Mouse (Mus musculus): ENCODE data around the gene Tysnd1.

Tysnd1 gene

GRCm38 (mm10) chr10:61689405-61689804 is 5.9 kb upstream of the Tysnd1 start:
- DNase-seq (ENCODE audit: low spot score), result no peak

- DNase-seq (ENCODE audit: low spot score), result no peak
Observed at GRCm38 (mm10) chr10:61693563-61693962, 1.8 kb upstream of the Tysnd1 start.

DNA sequence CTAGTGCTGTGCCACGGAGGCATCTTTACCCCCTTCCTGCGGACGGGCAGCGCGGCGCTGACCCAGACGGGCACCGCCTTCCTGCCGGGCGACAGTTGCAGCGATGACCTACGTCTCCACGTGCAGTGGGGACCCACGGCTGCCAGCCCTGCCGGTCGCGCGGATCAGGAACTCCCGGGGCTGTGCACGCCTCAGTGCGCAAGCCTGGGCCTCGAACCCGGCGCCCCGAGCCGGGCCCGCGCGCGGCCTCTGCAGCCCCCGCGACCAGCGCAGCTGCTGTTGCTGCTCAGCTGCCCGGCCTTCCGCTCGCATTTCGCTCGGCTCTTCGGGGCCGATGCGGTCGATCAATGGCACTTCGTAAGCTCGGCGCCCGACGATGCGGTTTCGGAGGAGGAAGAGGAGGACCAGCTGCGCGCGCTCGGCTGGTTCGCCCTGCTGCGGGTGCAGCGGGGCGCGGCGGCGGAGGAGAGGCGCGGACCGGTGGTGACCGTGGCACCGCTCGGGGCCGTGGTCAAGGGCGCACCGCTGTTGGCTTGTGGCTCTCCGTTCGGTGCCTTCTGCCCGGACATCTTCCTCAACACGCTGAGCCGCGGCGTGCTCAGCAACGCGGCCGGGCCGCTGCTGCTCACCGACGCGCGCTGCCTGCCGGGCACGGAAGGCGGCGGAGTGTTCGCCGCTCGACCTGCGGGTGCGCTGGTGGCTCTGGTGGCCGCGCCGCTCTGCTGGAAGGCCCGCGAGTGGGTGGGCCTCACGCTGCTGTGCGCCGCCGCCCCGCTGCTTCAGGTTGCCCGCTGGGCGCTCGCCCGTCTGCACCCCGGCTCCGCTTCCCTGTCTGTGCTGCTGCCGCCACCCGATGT is 617 bp downstream of the Tysnd1 start:
- DNase-seq (ENCODE audit: low spot score), result no peak

DNA sequence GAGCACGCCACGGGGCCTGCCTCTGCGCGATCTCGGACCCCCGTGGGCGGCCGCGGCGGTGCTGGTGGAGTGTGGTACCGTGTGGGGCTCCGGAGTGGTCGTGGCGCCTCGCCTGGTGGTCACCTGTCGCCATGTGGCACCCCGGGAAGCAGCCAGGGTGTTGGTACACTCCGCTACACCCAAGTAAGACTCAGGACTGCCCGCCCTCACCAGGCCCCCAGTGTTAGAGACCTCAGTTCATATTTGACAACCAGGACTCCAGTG is 1.2 kb downstream of the Tysnd1 start:
- no peak for DNase-seq (ENCODE audit: low spot score)

- DNase-seq (ENCODE audit: low spot score), result no peak
Observed at GRCm38 (mm10) chr10:61697028-61697427, 1.7 kb downstream of the Tysnd1 start.

DNA sequence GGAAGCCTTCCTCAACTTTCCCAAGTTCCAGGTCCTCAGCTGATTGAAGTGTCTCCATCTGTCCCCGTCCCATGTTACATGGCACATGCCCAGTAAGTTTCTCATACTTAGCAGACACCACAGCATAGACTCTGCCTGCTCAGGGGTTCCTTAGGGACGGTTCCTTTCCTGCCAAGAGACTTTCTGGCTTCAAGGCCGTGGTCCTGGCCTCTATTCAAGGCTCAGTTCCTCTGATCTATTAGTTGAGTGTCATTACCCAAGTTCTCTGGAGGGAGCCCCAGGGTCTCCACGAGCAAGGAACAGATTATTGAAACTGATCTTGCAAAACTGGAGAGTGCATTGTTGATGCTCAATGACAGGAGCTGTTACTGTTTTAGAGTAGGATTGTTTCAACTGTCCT is 9.3 kb downstream of the Tysnd1 start:
- no peak for DNase-seq (ENCODE audit: low spot score)

DNA sequence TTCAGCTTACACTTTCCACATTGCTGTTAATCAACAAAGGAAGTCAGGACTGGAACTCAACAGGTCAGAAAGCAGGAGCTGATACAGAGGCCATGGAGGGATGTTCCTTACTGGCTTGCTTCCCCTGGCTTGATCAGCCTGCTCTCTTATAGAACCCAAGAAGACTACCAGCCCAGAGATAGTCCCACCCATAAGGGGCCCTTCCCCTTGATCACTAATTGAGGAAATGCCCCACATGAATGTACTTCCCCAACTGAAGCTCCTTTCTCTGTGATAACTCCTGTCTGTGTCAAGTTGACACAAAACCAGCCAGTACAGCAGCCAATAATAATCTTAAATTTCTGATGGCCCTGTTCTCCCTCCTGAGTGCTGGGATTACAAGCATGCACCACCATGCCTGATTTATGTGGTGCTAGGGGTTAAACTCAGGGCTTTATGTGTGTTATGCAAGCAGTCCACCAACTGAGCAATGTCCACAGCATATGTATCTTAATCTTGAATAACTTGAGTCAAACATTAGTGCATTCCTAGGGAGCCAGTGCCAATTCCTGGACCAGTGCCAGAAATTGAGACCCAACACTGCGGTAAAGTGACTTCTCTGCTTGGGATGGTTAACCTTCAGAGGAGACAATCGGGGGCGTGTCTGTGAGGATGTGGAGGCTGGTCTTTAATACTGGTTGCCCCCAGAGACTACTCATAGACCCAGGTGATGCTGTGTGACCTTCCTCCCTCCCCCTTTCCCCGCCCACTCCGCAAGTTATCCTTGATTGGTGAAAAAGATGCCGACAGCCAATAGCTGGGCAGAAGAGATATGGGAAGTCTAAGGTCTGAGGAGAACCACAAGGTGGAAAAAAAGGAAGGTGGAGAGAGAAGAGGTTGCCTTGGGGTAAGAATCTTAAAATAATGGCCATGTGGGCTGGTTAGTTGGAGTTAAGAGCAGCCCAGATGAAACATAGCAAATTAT is 11.4 kb downstream of the Tysnd1 start:
- no peak for DNase-seq (ENCODE audit: low spot score)

- DNase-seq (ENCODE audit: low spot score), result no peak
Observed at GRCm38 (mm10) chr10:61713601-61714000, 18.3 kb downstream of the Tysnd1 start.

DNA sequence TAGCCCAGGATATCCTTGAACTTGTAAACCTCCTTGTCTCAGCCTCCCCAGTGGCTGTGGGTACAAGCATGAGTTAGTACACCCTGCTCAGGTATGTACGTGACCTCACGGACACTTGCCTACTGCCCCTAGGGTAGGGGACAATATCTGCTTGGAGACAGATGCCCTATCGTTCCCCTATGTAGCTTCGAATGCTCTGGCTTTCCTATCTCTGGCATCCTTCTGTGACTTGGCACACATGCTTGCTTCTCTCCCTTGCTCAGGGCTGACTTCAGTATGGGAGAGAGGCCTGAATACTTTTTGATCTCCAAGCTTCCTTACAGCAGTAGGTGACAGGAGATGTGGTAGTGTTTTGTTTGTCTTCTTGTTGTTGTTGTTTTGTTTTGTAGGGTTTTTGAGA is 18.8 kb downstream of the Tysnd1 start:
- no peak for DNase-seq (ENCODE audit: low spot score)

GRCm38 (mm10) chr10:61714771-61715461 is 19.6 kb downstream of the Tysnd1 start, which contains the start of gene Aifm2:
Aifm2 (plus strand) TSS chr10:61715263.
- no peak for DNase-seq (ENCODE audit: low spot score)

GRCm38 (mm10) chr10:61715462-61715837 is 20.1 kb downstream of the Tysnd1 start:
- no peak for DNase-seq (ENCODE audit: low spot score)

- DNase-seq (ENCODE audit: low spot score), result no peak
Observed at GRCm38 (mm10) chr10:61715996-61716864, 20.9 kb downstream of the Tysnd1 start.

DNA sequence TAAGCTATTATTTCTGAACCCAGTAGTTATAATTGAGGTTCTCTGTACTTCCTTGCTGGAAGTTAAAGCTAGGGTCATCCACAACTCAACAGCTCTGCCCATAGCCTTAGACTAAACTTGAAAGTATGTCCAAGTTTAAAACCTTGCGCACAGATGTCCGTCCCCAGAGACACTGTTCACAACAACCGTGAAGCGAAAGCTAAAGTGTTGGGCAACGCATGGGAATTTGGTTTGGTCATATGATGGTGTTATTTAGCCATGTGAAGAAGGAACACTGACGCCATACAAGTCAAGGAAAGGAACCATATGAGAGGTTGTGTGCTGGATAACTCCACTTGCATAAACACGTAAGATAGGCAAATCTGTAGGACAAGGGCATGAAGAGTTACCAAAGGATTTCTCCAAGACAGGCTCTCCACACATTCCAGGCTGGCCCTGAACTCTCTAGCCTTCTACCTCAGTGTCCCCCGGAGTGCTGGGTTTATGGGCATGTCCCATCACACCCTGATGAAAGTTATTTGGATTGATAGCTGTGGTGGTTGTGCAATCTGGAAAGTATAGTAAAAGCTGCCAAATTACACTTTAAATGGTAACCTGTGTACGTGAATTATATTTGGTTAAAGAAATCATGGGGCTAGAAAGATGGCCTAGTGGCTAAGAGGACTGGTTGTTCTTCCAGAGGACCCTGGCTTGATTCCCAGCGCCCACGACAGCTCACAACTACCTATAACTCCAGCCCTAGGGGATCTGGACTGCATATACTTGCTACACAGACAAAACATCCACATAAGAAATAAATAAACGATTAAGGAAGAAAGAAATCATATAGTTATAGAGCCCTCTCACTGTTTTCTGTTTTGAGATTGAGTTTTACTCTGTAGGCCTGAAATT is 22.3 kb downstream of the Tysnd1 start:
- DNase-seq (ENCODE audit: low spot score), result no peak

GRCm38 (mm10) chr10:61720331-61720730 is 25.0 kb downstream of the Tysnd1 start:
- no peak for DNase-seq (ENCODE audit: low spot score)

DNA sequence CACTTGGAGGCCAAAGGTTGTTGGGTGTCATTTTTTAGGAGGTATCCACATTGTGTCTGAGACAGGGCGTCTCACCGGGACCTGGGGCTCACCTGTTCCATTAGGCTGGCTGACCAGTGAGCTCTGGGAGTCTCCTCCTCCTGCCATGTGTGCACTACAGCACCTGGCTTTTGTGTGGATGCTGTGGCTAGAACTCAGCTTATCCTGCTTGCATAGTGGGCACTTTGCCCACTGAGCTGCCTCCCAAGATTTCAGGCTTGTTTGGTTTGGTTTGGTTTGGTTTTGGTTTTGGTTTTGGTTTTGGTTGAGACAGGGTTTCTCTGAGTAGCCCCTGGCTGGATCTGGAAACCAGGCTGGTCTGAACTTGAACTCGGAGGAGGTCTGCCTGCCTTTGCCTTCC is 26.9 kb downstream of the Tysnd1 start:
- no peak for DNase-seq (ENCODE audit: low spot score)

DNA sequence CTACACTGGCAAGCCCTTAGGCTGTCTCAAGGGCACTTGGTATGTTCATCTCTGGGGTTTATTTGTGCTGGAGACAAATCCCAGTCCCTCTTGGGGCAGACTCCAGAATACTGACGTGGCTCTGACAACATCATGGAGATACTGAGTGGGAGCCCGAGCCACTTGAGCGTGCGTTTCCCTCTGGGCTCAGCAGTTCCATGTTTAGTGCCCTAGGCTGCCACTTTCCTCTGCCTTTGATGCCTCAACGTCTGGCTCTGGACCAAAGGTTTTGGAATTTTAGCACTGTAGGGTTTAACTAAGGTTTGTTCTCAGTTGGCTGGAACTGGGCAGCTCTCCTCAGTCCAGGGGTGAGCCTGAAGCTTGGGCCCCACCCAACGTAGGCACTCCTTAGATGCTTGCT is 28.0 kb downstream of the Tysnd1 start:
- no peak for DNase-seq (ENCODE audit: low spot score)

DNA sequence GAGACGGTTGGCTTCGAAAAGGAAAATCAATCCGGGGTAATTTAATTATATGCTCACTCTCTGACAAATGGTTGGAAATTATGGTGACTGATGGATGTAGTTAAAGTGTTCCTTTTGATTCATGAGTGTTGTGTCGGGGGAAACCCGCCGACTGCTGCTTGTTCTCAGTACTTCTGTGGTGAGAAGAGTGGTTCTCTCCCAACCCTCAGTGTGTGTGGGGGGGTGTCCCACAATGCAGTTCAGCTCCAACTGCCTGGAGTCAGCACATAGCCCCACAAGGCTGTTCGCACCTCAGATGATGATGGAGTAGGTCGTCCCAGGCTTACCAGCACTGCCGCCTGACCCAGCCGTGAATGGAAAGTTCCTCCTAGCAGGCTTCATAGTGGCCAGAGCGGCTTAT is 33.9 kb downstream of the Tysnd1 start:
- DNase-seq (ENCODE audit: low spot score), result peak; percentile 45

GRCm38 (mm10) chr10:61730171-61730570 is 34.9 kb downstream of the Tysnd1 start:
- no peak for DNase-seq (ENCODE audit: low spot score)

- DNase-seq (ENCODE audit: low spot score), result no peak
Observed at GRCm38 (mm10) chr10:61734377-61734776, 39.1 kb downstream of the Tysnd1 start.

DNA sequence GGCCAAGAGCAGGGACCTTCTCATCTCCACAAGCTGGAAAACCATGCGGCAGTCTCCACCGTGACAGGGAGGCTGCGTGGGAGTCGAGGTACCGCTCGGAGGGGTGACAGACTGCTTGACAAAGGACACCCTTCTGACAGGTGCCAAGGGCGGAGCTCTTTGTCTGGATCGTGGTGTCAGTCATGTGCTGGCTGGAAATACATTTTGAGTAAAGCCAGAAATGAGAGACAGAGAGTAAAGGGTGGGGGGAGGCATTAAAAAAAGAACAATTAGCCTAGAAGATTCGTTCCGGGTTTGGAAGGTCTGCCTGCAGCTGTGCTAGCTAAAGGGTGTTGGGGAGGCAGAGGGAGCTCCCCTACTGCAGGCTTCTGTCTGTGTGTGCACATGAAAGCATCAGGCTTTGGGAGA is 41.4 kb downstream of the Tysnd1 start:
- DNase-seq (ENCODE audit: low spot score), result peak; percentile 24

DNA sequence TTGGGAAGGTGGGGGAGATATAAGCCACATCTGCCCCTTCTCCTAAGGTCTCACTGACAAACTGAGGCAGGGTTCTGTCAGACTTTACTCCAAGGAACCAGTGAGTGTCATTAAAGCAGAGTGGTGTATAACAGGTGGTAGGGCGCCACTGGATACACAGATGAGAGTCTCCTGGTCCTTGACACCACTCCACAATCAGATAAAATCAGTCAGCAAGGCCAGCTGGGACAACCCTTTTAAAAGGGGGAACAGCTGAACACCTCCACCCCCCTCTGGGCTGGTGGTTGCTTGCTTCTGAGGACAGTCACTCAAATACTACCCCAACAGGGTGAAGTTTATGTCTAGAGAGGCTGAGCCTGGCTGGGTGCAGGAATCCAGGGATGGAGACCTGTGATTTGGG is 42.2 kb downstream of the Tysnd1 start:
- no peak for DNase-seq (ENCODE audit: low spot score)

All from layer of hippocampus, adult 11-12 months (tissue).